Mouse (Mus musculus): ENCODE data around the gene Mmp7. TPM values are rescaled to one million over a fixed set of nuclear protein-coding genes. Genes with fewer than 3 reads are reported as not detected.

Mmp7 gene
- total RNA-seq (2014; rRNA removed) (not detected in 2 replicates), polyA plus RNA-seq (2015; fragmentation: Nextera tagmentation; extraction: Ambion mirVana) (not detected in 2 replicates)

DNA sequence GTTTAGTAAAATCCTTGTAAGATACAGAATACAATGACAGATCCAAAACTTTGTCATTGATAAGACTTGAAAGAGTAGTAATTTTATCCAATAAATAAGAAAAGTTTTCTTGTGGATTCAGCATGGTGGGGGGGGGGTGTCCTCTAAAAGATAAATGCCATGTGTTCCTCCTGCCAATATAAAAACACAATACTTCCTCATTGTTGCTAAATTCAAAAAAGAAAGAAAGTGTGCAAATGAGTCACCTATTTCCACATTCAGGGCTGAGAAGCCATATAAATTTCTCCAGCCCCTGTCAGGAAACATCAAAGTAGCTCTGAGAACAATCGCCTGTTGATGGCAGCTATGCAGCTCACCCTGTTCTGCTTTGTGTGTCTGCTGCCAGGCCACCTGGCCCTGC, at the start of gene Mmp7:
Gene Mmp7, plus strand, starts transcription at position 301 of the 400 bp plus-strand sequence.
- TF ChIP-seq CTCF (IDR thresholded peaks at IDR 0.05; ENCODE audit: low read depth): no peak
- Histone ChIP-seq H3K9ac (replicated peaks; ENCODE audit: low read length) (no peak within 1 kb of the TSS), H3K9me3 (ENCODE audit: low read length) (no peaks in the 10 kb centered on the region), H3K27me3 (ENCODE audit: insufficient read depth, low read length) (no peaks in the 10 kb centered on the region), H3K4me2 (ENCODE audit: low read depth, low read length) (no peak within 1 kb of the TSS), H3K4me1 (ENCODE audit: insufficient read depth, low read length) (no peaks in the 10 kb centered on the region; the same call in 1 of the 2 replicates), H3K36me3 (ENCODE audit: insufficient read depth, low read length) (no peaks in the 10 kb centered on the region), H3K4me3 (ENCODE audit: low read length) (no peak within 1 kb of the TSS), H3K27ac (no peak within 1 kb of the TSS)
- 76% methylated on average over 1 of the region's 1 CpGs for WGBS
- DNase-seq (ENCODE audit: low spot score) (no peak), ATAC-seq (no peak)

DNA sequence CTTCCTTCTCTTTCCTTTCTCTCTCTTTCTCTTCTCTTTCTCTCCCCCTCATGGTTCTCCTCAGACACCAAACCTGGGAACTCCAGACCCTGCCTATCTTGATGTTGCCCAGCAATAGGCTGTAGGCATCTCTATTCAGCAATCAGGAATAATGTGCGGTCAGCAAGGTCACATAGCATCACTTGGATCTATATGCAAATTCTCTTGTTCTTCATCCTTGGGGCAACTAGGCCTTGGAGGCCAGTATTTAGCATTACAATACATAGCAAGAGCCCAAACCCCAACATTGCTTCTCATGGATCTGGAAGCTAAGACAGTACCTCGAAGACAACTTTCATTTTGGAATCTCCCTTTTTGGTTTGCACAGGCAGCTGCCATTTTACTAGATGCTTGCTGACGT, 44.0 kb upstream of the Mmp7 start:
- Histone ChIP-seq H3K4me3 (ENCODE audit: low read length) (no peak overlapping the region), H3K4me2 (ENCODE audit: low read depth, low read length) (no peak overlapping the region), H3K27ac (no peak overlapping the region), H3K9ac (replicated peaks; ENCODE audit: low read length) (no peak overlapping the region), H3K9me3 (ENCODE audit: low read length) (no peaks in the 10 kb centered on the region), H3K27me3 (ENCODE audit: insufficient read depth, low read length) (no peaks in the 10 kb centered on the region), H3K36me3 (ENCODE audit: insufficient read depth, low read length) (no peaks in the 10 kb centered on the region), H3K4me1 (ENCODE audit: insufficient read depth, low read length) (no peaks in the 10 kb centered on the region)
- 62% methylated on average over 3 of the region's 3 CpGs for WGBS
- ATAC-seq (no peak), DNase-seq (ENCODE audit: low spot score) (no peak)
- no peak for TF ChIP-seq CTCF (IDR thresholded peaks at IDR 0.05; ENCODE audit: low read depth)

DNA sequence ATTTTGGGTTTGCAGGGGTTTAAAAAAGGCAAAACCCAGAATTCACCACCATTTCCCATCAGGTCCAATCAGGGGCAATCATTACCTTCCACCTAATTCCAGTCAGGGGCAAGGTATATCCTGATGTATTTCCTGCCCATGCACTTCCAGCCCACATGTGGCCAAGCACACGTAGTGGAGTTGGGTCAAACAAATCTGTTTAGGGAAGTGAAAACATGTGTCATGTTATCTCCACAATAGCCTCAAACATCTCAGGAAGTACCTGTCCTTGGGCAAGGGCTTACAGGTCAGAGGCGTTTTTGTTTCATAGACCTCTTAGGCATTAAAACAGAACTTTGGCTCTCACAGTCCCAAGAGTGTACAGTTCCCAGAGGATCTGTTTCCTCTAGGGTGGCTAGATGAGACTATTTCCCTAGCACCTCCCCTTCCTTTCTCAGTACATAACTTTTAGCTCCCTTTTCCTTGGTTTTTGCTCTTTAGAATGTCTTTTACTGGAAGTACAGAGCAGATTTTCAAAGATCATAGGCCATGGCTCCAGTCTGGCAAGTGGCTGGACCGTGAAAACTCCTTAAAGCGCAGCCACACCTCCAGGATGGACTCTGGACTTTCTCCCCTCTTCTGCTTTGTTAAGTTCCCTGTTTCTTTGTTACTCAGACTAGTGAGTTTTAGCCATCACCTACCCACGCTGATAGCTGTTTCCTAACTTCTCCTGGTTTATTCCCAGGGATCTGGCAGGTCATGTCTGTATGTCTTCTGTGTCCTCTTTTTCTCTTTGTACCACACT, 41.3 kb upstream of the Mmp7 start:
- H3K27ac ChIP-seq: no peak overlapping the region
- H3K36me3 ChIP-seq (ENCODE audit: insufficient read depth, low read length): no peaks in the 10 kb centered on the region
- 85% methylated on average over 5 of the region's 5 CpGs for WGBS
- H3K9ac ChIP-seq (replicated peaks; ENCODE audit: low read length): no peak overlapping the region
- no peaks in the 10 kb centered on the region for H3K4me1 ChIP-seq (ENCODE audit: insufficient read depth, low read length)
- no peaks in the 10 kb centered on the region for H3K27me3 ChIP-seq (ENCODE audit: insufficient read depth, low read length)
- no peak overlapping the region for H3K4me2 ChIP-seq (ENCODE audit: low read depth, low read length)
- no peak for DNase-seq (ENCODE audit: low spot score)
- no peak overlapping the region for H3K4me3 ChIP-seq (ENCODE audit: low read length)
- TF ChIP-seq CTCF (IDR thresholded peaks at IDR 0.05; ENCODE audit: low read depth): no peak
- no peak for ATAC-seq
- H3K9me3 ChIP-seq (ENCODE audit: low read length): no peaks in the 10 kb centered on the region

DNA sequence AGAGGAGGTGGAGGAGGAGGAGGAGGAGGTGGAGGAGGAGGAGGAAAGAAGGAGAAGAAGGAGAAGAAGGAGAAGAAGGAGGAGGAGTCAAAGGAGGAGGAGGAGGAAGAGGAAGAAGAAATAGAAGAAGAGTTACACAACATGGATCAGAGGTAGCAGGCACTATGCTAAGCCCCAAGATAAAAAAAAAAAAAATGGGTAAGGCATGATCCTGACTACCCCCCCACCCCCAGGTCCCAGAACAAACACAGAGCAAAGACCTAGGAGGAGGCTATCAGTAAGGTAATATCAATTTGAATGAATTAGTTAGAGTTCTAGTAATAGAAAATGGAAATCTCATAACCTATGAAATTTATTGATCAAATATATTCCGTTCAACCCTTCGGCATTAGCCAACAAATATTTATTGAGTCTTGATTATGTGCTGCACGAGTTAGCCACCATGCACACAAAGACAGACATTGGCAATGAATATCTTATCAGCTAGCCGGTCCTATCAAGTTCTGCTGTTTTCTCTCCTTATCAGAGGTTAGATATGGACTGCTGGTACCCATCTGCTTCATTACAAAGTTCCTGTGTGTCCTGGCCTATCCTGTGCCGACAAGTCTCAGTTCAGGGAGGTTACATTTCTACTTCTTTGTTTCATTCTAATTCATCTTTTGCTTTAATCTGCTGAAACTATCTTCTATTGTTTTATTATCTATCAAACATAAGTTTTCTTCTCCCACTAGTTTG, 39.4 kb upstream of the Mmp7 start:
- H3K4me3 ChIP-seq (ENCODE audit: low read length): no peak overlapping the region
- no peak overlapping the region for H3K9ac ChIP-seq (replicated peaks; ENCODE audit: low read length)
- no peaks in the 10 kb centered on the region for H3K9me3 ChIP-seq (ENCODE audit: low read length)
- no peak for TF ChIP-seq CTCF (IDR thresholded peaks at IDR 0.05; ENCODE audit: low read depth)
- no peak overlapping the region for H3K4me2 ChIP-seq (ENCODE audit: low read depth, low read length)
- ATAC-seq (no peak), DNase-seq (ENCODE audit: low spot score) (no peak)
- no peaks in the 10 kb centered on the region for H3K27me3 ChIP-seq (ENCODE audit: insufficient read depth, low read length)
- no peaks in the 10 kb centered on the region for H3K4me1 ChIP-seq (ENCODE audit: insufficient read depth, low read length)
- no peaks in the 10 kb centered on the region for H3K36me3 ChIP-seq (ENCODE audit: insufficient read depth, low read length)
- WGBS: 87% methylated on average over 5 of the region's 5 CpGs
- H3K27ac ChIP-seq: no peak overlapping the region

DNA sequence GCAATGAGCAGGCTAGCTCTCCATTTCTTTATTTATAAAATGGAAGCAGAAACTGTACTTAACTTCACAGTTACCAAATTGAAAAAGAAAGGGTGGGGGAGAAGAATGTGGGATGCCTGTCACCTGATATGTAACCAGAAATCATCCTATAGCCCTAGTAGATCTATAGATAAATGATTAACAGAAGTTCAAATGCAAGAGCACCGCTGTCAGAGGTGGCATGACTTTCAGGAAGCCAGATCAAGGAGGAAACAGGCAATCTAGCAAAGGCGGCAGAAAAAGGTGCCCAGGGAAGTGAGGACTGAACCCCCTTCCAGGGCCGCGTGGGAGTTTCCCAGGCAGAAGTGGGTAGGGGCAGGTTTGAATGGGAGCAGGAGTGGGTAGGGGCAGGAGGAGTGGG, 33.9 kb upstream of the Mmp7 start:
- TF ChIP-seq CTCF (IDR thresholded peaks at IDR 0.05; ENCODE audit: low read depth): no peak
- Histone ChIP-seq H3K4me3 (ENCODE audit: low read length) (no peak overlapping the region), H3K4me1 (ENCODE audit: insufficient read depth, low read length) (no peaks in the 10 kb centered on the region), H3K4me2 (ENCODE audit: low read depth, low read length) (no peak overlapping the region), H3K9me3 (ENCODE audit: low read length) (no peaks in the 10 kb centered on the region), H3K36me3 (ENCODE audit: insufficient read depth, low read length) (no peaks in the 10 kb centered on the region), H3K27ac (no peak overlapping the region), H3K27me3 (ENCODE audit: insufficient read depth, low read length) (no peaks in the 10 kb centered on the region), H3K9ac (replicated peaks; ENCODE audit: low read length) (no peak overlapping the region)
- no peak for ATAC-seq
- DNase-seq (ENCODE audit: low spot score): no peak
- 85% methylated on average over 4 of the region's 4 CpGs for WGBS

DNA sequence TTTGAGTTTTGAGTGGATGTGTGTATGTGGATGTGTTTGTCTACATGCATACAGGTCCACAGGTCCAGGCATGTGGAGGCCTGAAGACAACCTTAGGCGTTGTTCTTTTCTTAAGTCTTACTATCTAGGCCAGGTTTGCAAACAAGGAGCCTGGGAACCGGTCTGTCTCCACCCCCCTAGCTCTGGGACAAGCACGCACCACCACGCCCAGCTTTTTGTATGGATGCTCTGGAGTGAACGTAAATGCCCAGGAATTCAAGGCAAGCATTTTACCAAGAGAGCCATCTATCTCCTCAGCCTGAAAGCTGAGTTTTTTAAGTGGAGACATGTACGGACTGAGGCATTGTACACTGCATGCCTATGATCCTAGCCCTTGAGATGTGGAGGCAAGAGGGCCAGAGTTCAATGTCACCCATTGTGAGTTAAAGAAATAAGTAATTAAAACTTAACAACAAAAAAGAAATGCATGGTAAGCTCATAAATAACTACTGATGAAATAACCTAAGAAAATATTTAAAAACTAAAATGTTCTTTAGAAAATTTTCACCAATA, 32.3 kb upstream of the Mmp7 start:
- H3K4me3 ChIP-seq (ENCODE audit: low read length): no peak overlapping the region
- no peak overlapping the region for H3K9ac ChIP-seq (replicated peaks; ENCODE audit: low read length)
- no peak for ATAC-seq
- H3K27ac ChIP-seq: no peak overlapping the region
- no peaks in the 10 kb centered on the region for H3K27me3 ChIP-seq (ENCODE audit: insufficient read depth, low read length)
- no peaks in the 10 kb centered on the region for H3K36me3 ChIP-seq (ENCODE audit: insufficient read depth, low read length)
- no peak overlapping the region for H3K4me2 ChIP-seq (ENCODE audit: low read depth, low read length)
- TF ChIP-seq CTCF (IDR thresholded peaks at IDR 0.05; ENCODE audit: low read depth): no peak
- H3K4me1 ChIP-seq (ENCODE audit: insufficient read depth, low read length): no peaks in the 10 kb centered on the region
- no peak for DNase-seq (ENCODE audit: low spot score)
- WGBS: 49% methylated on average over 6 of the region's 6 CpGs
- no peaks in the 10 kb centered on the region for H3K9me3 ChIP-seq (ENCODE audit: low read length)
